Mouse (Mus musculus) layer of hippocampus, postnatal 14 days (tissue): ENCODE results near the gene Alg14. TPM values are rescaled to one million over a fixed set of nuclear protein-coding genes. Genes with fewer than 3 reads are reported as not detected.

Experiments used
- DNase-seq, 2 experiments: peaks; one replicate each; pipeline ENCODE4 v3.0.0; 2021 to 2022; ENCODE audit warnings: low spot score in 2 of 2, mixed read lengths in 1 of 2
- total RNA-seq, 2 experiments: library from RNA; stranded (reverse); gene quantifications; 2 replicates each; pipeline ENCODE4 v1.2.3; 2021

Alg14 gene
- total RNA-seq, 2 experiments from 2014 or later: 18.6 to 21.7 TPM

DNA sequence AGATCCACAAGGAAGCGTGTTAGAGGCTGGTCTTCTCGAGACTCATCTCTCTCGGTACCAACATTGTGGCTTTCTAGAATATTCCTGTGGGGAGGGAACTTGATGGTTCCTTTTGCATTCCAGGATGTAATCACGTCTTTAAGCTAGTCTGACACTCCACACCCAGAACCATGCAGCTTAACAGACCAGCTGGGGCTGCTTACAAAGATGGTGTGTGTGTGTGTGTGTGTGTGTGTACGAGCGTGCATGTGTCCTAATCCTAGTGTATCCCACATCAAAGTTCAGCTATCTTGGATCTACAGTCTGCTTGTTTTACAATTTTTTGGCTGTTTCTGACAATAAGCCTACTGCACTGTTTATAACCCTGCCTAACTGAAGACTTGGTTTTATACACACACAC is 105.4 kb downstream of the Alg14 start:
- DNase-seq: no peak

DNA sequence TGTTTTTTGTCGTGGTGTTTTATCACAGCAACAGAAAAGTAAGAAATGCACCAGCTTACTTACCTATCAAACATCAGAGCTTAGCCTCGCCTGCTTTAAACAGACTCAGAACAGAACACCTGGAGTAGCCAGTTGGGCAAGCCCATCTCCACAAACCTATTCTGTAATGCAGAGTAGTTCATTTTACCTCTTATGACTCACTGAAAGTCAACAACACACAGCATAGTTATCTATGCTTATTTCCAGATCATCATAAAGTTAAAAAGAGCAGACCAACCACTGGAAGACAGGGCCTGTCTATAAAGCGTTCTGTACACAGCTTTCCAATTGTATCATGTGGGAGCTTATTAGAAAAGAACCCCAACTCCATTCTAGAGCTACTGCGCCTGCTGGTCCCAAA is 109.8 kb downstream of the Alg14 start:
- DNase-seq: no peak

DNA sequence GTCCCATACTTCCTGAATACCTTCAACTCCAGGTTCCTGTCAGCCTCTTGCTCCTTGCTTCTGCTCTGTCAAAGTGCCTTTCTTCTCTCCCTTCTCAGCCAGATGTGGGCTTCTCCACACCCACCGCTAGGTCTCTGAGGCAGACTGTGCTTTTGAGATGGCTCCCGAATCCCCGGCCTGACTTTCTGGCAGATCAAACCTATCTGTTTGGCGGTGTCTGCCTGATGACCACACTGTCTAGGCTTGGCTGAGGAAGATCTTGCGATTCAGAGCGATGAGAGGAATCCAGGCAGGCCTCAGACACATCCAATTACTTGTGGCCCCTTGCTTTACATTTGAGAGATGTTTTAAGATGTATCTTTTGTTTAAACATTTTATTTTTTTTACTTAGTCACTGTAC is 110.5 kb downstream of the Alg14 start:
- DNase-seq: no peak

DNA sequence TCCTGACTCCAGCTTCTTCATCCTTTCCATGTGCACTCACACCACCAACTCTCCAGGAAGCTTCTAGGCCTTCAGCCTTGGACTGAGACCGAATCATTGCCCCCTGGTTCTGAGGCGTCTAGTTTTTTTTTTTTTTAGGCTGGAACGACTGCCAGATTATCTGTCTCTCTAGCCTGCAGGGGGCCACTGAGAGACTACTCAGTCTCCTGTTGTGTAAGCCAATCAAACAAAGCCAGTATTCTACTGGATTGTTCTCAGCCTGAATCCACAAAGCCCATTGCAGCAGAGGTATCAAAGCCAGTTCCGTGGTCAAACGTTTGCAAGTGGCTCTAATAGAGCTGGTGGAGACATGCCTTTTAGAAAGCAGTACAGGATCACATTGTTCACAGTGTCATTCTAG is 111.9 kb downstream of the Alg14 start:
- no peak for DNase-seq

DNA sequence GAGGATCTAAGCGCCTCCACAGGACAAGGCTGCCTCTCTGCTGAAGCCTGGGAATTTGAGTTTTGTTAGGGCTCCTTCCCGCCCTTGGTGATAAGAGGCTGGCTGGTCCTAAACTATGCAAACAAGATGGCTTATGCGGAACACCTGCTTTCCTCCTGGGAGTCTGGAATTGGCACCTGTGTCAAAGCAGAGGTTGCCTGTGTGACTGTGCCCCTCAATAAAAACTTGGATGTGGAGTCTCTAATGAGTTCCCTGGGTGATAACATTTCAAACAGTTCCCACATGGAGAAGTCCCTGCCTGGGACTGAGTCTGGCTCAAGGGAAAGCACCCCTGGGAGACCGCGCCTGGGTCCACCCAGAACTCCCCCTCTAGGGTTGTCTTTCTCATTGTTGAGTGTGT is 113.5 kb downstream of the Alg14 start:
- DNase-seq: no peak

DNA sequence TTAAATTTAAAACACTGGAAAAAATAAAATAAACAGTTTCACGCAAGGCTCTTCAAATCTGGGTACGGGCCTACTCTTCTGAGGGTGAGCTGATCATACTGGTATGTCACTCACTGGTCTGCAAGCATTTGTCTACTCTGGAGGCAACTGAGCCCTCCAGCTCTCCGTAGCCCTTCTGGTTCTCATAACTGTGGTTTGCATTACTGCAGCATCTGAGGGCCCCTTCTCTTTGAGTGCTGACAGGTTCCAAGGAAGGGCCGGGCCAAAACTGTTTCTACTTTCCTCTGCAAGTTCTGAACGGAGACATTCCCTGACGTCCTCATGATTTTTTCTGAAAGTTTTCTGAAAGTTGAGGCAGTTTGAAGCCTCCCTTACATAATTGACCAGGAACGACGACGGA is 115.8 kb downstream of the Alg14 start:
- no peak for DNase-seq

DNA sequence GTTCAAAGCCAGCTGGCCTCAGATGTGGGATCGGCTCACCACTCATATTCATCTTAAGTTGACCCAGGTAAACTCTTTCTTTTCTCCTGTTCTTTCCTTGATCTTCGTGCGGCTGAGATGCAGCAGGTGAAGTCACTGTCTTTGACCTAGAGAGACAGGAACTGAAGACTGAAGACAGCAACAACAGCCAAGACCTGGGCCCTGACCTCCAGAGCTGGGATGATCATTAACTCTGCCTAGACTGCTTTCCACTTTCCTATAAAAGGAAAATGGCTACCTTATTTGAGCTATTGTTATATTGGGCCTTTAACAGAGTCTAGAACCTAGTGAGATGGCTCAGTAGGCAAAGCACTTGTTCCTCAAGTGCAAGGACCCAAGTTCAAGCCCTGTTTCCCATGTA is 116.8 kb downstream of the Alg14 start:
- DNase-seq: no peak

DNA sequence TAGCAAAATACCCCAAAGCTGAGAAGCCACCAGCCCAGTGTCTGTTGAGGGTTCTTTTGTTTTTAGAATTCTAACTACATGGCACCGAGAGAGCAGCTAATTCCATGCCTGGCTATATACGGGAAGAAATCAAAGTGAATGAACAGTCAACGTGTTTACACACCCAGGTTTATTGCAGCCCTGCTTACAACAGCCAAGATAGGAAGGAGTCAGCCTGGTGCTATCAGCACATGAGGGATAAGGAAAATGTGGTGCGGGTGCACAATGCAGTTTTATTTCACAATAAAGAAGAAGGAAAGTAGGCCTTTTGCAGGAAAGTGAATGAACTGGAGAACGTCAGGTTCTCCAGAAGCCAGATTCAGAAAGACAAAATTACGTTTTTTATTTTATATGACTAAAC is 119.9 kb downstream of the Alg14 start:
- no peak for DNase-seq

Other genes with a start within 250 kb of the Alg14 start
- 10 to 100 TPM; 29.7 to 31.0 TPM for gene Rwdd3, start 120.1 kb upstream of the Alg14 start, total RNA-seq
- 10 to 100 TPM; 25.4 to 28.3 TPM for gene Tmem56, start 8.7 kb upstream of the Alg14 start, total RNA-seq
- gene Cnn3, start 134.7 kb downstream of the Alg14 start, total RNA-seq: 100 to 1,000 TPM; 110 to 126 TPM
- not detected for gene Slc44a3, start 240.6 kb downstream of the Alg14 start, total RNA-seq